Mouse (Mus musculus): Measurements from ENCODE around the gene Shroom3.
"Not testable (repeated sequence)": the region's sequence is repeated elsewhere in the genome, so short reads cannot be mapped to it uniquely, and the experiment has no call there.

The Shroom3 gene

DNA sequence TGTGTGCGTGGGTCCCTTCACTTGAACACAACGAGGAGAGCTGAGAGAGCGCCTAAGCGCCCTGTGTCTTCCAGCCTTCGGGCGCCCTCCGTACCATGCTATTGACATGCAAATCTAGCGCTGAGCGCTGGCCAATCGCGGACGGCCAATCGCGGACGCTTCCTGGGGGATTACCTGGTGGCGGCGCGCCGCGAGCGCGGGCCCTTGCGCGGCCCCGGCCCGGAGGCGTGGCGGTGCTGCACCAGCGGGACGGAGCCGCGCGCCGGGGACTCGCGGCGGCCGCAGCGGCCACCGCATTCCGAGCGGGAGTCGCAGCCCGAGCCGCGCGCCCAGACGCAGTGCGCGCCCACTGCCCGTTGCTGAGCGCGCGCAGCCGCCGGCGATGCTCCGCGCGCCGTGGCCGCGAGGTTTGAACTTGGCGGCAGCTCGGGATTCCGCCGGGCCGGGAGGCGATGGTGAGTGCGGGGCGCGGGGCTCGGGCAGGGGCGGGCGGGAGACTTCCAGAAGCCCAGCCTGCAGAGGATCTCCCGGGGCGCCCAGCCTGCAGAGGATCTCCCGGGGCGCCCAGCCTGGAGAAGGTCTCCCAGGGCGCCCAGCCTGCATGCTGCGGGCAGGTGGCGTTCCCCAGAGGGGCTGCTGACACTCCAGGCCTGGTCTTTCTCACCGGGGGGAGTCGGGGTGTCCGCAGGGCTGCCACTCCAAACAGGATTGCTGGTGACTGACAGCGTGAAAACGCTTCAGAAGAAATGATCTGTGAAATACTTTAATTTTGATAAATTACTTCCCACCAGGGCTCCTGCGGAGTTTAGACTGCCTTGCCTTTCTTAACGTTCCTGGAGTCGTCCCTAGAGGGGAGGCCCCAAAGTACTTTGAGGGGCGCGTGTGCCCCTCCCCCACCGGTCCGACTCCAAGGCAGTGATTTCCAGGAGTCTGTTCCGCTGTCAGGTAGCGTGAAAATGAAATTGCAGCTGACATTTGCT lies 214.8 kb downstream of the Shroom3 start:
- DNase-seq: peak; percentile 89

DNA sequence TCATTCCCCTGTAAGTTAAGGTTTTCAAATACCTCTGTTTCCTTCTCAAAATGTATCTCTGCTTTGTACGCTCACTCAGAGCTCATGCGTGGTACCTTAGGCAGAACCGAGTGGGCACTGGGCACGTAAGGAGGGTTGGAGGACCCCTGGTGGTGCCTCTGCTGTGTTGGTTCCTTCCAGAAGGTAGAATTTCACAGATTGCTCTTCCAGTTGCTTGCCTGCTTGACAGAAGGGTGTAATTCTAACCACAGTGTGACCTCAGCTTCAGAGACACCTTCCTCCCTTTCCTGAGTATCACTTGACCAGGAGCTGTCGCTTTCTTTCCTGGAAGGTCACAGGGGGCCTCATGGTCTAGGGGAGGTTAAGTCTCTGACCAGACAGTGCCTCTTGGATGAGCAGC lies 217.2 kb downstream of the Shroom3 start:
- no peak for DNase-seq

DNA sequence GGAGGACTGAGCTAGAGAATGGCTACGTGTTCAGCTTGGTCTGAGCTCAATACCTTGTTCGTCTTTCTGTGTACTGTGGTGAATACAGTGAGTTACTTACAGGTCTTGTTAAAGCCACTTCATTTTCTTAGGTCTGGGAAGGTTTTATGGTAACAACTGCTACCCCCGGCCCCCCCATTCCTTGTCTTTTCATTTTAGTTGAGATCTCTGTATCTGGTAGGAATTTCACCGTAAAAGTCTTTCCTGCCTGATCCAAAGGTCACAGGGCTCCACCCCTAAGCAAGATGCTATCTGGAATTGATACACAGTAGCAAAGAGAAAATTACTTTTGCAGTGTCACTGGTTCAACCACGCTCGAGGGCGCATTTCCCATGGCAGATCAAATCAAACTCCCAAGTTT lies 218.6 kb downstream of the Shroom3 start:
- DNase-seq: no peak

- no peak for DNase-seq
These were observed 221.9 kb downstream of the Shroom3 start for GRCm38 (mm10) chr5:92905146-92905545.

DNA sequence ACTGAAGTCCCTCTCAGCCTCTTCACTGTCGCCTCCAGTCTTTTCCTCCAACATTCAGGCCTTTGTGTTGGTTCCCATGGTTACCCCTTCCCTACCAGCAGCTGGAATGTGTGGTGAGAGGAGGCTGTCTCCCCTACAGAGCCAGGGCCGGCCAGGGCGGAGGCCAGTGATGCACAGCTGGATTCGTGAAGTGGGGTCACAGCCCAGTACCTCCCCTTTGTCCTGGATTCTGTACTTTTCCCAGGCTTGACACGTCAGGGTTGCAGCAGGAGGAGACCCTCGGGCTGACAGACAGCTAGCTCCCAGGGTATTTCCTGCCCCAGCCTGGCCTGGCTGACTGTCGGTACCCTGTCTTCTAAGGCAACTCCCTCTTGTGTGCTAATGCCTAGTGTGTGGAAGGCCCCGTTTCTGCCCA lies 222.4 kb downstream of the Shroom3 start:
- peak; percentile 39 for DNase-seq

GRCm38 (mm10) chr5:92908227-92908626 lies 225.0 kb downstream of the Shroom3 start:
- no peak for DNase-seq

GRCm38 (mm10) chr5:92910838-92911237 lies 227.6 kb downstream of the Shroom3 start:
- DNase-seq: no peak

DNA sequence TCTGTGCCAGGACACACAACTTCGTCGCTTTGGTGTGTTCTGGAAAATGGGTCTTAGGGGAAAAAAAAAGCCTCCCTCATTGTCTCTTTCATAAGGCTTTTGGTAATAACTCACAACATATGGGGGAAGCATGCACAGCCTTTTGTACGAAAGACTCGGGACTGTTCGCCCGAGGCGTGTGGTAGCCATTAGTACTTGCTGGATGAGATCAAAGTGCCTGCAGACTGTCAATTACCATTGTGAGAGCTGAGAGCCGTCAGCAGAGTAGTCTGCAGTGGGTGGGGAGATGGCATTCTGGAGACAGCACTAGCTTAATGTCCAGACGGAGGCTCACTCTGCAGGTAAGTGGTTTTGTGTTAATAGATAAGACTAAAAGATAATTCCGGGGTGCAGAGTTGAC lies 232.2 kb downstream of the Shroom3 start:
- DNase-seq: no peak

DNA sequence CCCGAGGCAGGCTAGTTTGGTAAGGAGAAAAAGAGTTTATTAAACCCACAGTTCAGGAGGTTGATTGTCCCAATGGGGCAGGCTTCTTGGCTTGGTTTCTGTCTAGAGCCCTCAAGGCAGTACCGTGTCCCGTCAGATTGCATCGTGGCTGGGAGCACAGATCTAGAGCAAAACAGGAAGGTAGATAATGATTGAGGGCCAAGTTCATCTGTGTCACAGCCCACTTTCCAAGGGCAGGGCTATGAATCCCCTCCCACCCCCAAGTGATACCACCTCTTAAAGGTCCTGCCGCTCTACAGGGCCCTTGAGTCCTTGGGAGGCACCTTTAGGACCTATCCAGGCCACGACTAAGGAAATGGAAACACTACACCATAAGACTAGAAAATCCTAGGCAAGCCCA lies 234.5 kb downstream of the Shroom3 start:
- no peak for DNase-seq

- DNase-seq: no peak
These were observed 234.9 kb downstream of the Shroom3 start for GRCm38 (mm10) chr5:92918170-92918569.

- no peak for DNase-seq
These were observed 235.6 kb downstream of the Shroom3 start for GRCm38 (mm10) chr5:92918866-92919265.

DNA sequence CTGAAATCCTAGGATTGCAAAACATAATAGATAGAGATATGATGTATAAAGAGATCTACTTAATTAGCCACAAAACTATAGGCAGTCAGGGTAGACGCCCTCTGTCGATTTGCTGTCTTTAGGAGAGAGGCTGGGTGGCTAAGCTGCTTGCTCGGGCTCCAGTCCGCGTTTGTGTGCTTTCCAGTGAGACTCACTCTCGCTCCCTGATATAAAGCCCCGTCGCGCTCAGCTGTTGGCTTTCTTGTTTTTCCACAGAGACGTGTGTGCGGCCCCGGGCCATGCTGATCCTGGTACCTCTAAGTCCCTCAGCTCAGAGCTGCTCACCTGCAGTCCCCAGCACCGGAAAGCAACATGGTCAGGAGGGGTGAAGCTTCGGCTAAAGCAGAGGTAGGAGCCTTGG lies 236.2 kb downstream of the Shroom3 start:
- DNase-seq: no peak

GRCm38 (mm10) chr5:92920984-92921383 lies 237.7 kb downstream of the Shroom3 start:
- no peak for DNase-seq

DNA sequence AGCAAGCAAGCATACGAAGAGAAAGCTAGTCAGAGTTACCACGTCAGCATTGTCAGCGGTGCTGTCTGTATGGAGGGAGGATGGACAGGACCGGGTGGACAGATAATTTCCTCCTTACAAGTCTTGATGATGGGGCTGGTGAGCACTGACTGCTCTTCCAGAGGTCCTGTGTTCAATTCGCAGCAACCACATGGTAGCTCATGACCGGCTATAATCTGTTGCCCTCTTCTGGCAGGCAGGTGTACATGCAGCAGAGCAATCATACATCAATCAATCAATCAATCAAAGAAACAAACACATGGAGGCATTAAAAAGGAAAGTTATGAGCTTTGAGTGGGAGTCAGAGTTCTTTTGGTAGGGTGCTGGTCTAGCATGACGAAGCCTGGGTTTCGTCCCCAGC lies 238.5 kb downstream of the Shroom3 start:
- DNase-seq: no peak

DNA sequence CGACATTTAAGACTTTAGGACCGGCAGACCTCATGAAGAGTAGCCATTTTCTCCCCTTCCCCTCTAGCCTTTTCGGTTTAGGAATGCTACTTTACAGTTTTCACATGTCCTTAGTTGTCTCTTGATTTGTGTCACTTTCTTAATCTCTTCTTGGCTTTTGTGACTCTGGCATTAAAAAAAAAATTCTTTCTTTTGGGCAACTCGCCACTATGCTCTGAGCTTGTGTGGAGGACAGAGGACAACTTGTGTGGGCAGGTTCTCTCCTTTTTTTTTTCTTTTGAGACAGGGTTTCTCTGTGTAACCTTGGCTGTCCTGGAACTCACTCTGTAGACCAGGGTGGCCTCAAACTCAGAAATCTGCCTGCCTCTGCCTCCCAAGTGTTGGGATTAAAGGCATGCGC lies 239.7 kb downstream of the Shroom3 start:
- DNase-seq: not testable (repeated sequence)

GRCm38 (mm10) chr5:92924851-92925477 lies 241.7 kb downstream of the Shroom3 start:
- DNase-seq: peak; percentile 84

- DNase-seq: peak; percentile 22
These were observed 244.4 kb downstream of the Shroom3 start for GRCm38 (mm10) chr5:92927667-92928066.

GRCm38 (mm10) chr5:92930557-92930956 lies 247.3 kb downstream of the Shroom3 start:
- DNase-seq: peak; percentile 40

DNA sequence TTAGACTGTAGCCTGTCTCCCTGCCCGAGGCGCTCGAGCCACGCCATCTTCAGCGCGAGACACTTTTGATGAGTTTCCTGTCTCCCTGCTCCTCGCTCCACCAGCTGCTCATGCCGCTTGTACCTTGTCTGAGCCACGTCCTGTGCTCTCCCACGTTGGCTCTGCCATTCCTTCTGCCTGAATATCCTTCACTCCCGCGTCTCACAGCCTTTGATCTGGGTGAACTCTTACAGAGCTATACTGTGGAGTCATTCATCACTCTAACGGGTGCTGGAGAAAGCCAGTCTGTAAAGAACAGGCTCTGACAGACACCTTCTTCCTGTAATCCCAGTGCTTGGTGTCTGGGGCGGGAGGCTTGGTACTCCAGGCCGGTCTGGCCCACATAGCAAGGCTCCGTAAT lies 248.1 kb downstream of the Shroom3 start:
- peak; percentile 36 for DNase-seq

GRCm38 (mm10) chr5:92933010-92933409 lies 249.8 kb downstream of the Shroom3 start:
- DNase-seq: no peak

DNA sequence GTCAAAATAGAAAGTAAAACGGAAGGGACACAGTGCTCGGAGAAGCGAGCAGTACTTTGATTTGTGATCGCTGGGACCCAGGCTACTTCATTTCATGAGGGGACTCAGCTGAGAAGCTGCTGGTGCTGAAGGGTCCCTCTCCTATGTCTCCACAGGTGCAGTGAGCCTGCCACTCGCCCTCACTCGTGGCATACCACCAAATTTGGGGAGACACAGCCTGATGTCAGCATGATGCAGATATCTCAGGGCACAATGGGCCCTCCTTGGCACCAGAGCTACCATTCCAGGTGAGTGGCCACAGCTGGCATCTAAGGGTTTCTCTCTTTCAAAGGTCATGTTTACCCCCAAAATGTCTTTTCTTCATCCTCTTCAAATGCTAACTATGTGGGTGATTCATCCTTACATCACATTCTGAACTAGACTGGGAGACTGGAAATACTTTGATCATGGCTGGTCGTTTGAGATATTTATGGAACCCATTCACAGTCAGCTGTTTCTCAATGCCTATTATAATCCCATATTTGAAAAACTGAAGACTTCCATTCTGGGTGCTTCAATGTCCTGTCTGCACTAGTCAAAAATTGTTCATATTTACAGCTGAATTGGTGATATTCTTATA lies 250.5 kb downstream of the Shroom3 start:
- DNase-seq: no peak

GRCm38 (mm10) chr5:92934269-92934939 lies 251.2 kb downstream of the Shroom3 start:
- no peak for DNase-seq

DNA sequence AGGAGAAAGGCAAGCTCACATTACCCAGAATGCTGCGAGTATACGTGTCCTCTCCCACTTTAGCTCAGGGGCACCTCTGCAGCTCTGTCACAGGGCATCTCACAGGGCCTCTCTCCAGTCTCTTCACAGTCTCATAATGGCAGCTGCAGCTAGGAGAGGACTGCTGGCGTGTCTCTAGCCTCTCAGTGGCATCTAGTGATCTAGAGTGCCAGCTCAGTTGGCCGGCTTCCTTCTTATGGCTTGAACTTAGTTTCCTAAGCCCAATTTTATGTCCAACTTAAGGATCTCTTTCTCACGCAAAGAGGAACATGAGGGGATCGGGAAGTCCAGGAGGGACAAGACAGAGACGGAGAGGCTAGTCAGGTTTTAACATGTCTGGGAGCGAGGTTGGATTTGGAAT lies 252.6 kb downstream of the Shroom3 start:
- DNase-seq: no peak
